Mouse (Mus musculus): ENCODE measurements around the gene Pkd1l1. TPM values are rescaled to one million over a fixed set of nuclear protein-coding genes. Genes with fewer than 3 reads are reported as not detected.

The Pkd1l1 gene
- total and polyA plus RNA-seq, 3 experiments, result not detected

DNA sequence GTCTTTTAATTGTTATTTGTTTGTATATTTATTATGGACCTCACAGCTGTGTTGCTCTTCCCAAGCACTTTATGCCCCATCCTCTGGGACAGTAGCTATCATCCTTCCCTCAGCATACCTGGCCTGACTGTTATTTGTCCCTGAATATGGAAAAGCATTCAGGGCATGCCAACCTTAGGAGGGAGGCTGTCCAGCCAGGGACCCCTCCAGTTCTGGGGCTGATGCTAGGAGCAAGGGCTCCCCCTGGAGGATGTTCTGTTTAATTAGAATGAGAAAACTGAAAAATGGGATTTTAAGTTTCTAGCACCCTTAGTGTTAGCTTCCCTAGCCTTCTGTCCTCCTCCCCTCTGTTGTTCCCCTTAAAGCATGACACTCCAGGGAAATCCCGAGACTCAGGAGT, 17.4 kb downstream of the Pkd1l1 start:
- no peak overlapping the region for H3K4me2 ChIP-seq (ENCODE audit: insufficient read depth, low read depth, poor library complexity, severe bottlenecking)
- dilution Hi-C loops (cut with MboI; ENCODE audit: extremely low pct_ligation_motif_present, extremely low pct_unique_long_range_greater_than_20kb, low sequenced_read_pairs) (no loop called here), in situ Hi-C loops (cut with MboI; ENCODE audit: low pct_ligation_motif_present, low pct_unique_long_range_greater_than_20kb, low sequenced_read_pairs) (no loop called here)
- no peak overlapping the region for H3K9ac ChIP-seq (ENCODE audit: insufficient read depth, low read depth)
- H3K4me3 ChIP-seq (replicated peaks in 1 of 3; ENCODE audit: low read depth in 2 of 3, low read length in 2 of 3, poor library complexity in 1 of 3), result no peak overlapping the region
- no peaks in the 10 kb centered on the region for H3K36me3 ChIP-seq (replicated peaks in 1 of 2; ENCODE audit: control insufficient read depth in 1 of 2, insufficient read depth in 1 of 2, low read length in 1 of 2)
- peak; percentile 31 for DNase-seq (ENCODE audit: extremely low read depth)
- TF ChIP-seq MYC (IDR thresholded peaks at IDR 0.05; ENCODE audit: low read depth, low read length) (no peak), MAX (IDR thresholded peaks at IDR 0.05; ENCODE audit: low read length) (no peak), GABPA (IDR thresholded peaks at IDR 0.05; ENCODE audit: insufficient replicate concordance, low read depth, low read length) (no peak), POLR2AphosphoS2 (IDR thresholded peaks at IDR 0.05; ENCODE audit: low read depth, low read length) (no peak), CHD2 (IDR thresholded peaks at IDR 0.05; ENCODE audit: low read length) (no peak), MEF2A (IDR thresholded peaks at IDR 0.05; ENCODE audit: borderline replicate concordance, low read depth, low read length) (no peak), SIN3A (IDR thresholded peaks at IDR 0.05; ENCODE audit: low read length) (no peak), SMC3 (IDR thresholded peaks at IDR 0.05; ENCODE audit: low read depth, low read length) (peak; percentile 66), MAZ (IDR thresholded peaks at IDR 0.05; ENCODE audit: low read depth, low read length) (0 out of 2 replicates have a peak, but pooled peaks have one; percentile 29), JUN (IDR thresholded peaks at IDR 0.05; ENCODE audit: insufficient read depth, low read depth, low read length) (no peak), HCFC1 (IDR thresholded peaks at IDR 0.05; ENCODE audit: low read depth, low read length) (no peak), NRF1 (IDR thresholded peaks at IDR 0.05; ENCODE audit: low read depth, low read length) (no peak), TCF12 (IDR thresholded peaks at IDR 0.05; ENCODE audit: low read depth, low read length) (no peak), CHD1 (IDR thresholded peaks at IDR 0.05; ENCODE audit: low read depth, low read length) (no peak), ZC3H11A (IDR thresholded peaks at IDR 0.05; ENCODE audit: low read depth, low read length) (peak; percentile 4; the same call in 1 of the 2 replicates), MXI1 (IDR thresholded peaks at IDR 0.05; ENCODE audit: low read depth, low read length) (no peak), PAX5 (IDR thresholded peaks at IDR 0.05; ENCODE audit: low read length) (no peak), POLR2A (IDR thresholded peaks at IDR 0.05; ENCODE audit: low read depth, low read length) (no peak), NELFE (IDR thresholded peaks at IDR 0.05; ENCODE audit: low read depth, low read length) (no peak), RCOR1 (conservative IDR thresholded peaks at IDR 0.05; ENCODE audit: low read depth, low read length) (no peak), TBP (conservative IDR thresholded peaks at IDR 0.05; ENCODE audit: low read depth, low read length) (no peak), RAD21 (IDR thresholded peaks at IDR 0.05; ENCODE audit: low read depth, low read length) (peak; percentile 71), JUND (conservative IDR thresholded peaks at IDR 0.05; ENCODE audit: low read depth, low read length) (no peak), CTCF (conservative IDR thresholded peaks at IDR 0.05 in 1 of 2, IDR thresholded peaks at IDR 0.05 in 1 of 2; ENCODE audit: low read depth in 2 of 2, low read length in 2 of 2) (peak; percentile 64 to 77; a peak in 3 of 4 replicates), IRF4 (IDR thresholded peaks at IDR 0.05; ENCODE audit: low read depth, low read length) (no peak)
- no peaks in the 10 kb centered on the region for H3K79me2 ChIP-seq (replicated peaks; ENCODE audit: control insufficient read depth, extremely low read depth, insufficient read depth, poor library complexity, severe bottlenecking)
- peaks cover 54% of the 10 kb centered on the region for H3K27me3 ChIP-seq (replicated peaks)
- no peaks in the 10 kb centered on the region for H3K4me1 ChIP-seq (ENCODE audit: control insufficient read depth in 1 of 2, insufficient read depth in 2 of 2)
- H3K9me3 ChIP-seq (replicated peaks; ENCODE audit: low read length), result peaks cover 4% of the 10 kb centered on the region
- H3K27ac ChIP-seq (ENCODE audit: insufficient read depth, low read depth), result no peak overlapping the region

Measured in CH12.LX (cell line).